Mouse (Mus musculus) forebrain, embryonic 15.5 days (tissue): ENCODE results near the gene Wfikkn2. TPM values are rescaled to one million over a fixed set of nuclear protein-coding genes. Genes with fewer than 3 reads are reported as not detected.

Experiments used
- ATAC-seq: fragments of 200-750 bp; cut with Nextera tagmentation; replicated peaks from 2 replicates; pipeline ENCODE4 v1.8.0; 2017; ENCODE audit warnings: mild to moderate bottlenecking, moderate TSS enrichment, moderate library complexity
- H3K27ac ChIP-seq: fragments of 300-500 bp; sonication (generic); replicated peaks from 2 replicates; pipeline ENCODE4 v1.5.1; 2015; ENCODE audit warnings: mild to moderate bottlenecking, inconsistent platforms
- H3K27me3 ChIP-seq: fragments of 300-500 bp; sonication (generic); 2 replicates; pipeline ENCODE4 v1.6.1; 2015; ENCODE audit warnings: inconsistent platforms
- H3K36me3 ChIP-seq: fragments of 300-500 bp; sonication (generic); 2 replicates; pipeline ENCODE4 v1.6.1; 2015; ENCODE audit warnings: mild to moderate bottlenecking, inconsistent platforms
- H3K4me1 ChIP-seq: fragments of 300-500 bp; sonication (generic); 2 replicates; pipeline ENCODE4 v1.6.1; 2015; ENCODE audit warnings: inconsistent platforms
- H3K4me2 ChIP-seq: fragments of 300-500 bp; sonication (generic); replicated peaks from 2 replicates; pipeline ENCODE4 v1.6.1; 2015; ENCODE audit warnings: mild to moderate bottlenecking, inconsistent platforms
- H3K4me3 ChIP-seq: fragments of 300-500 bp; sonication (generic); 2 replicates; pipeline ENCODE4 v1.5.1; 2015; ENCODE audit warnings: mild to moderate bottlenecking, inconsistent platforms
- H3K9ac ChIP-seq: fragments of 300-500 bp; sonication (generic); replicated peaks from 2 replicates; pipeline ENCODE4 v1.6.1; 2015; ENCODE audit warnings: mild to moderate bottlenecking, inconsistent platforms
- H3K9me3 ChIP-seq: fragments of 300-500 bp; sonication (generic); 2 replicates; pipeline ENCODE4 v1.6.1; 2016; ENCODE audit warnings: inconsistent platforms
- WGBS: fragments of 180-500 bp; shearing (Covaris S2); methylation state at CpG from one replicate; pipeline ENCODE4 v1.1.7; 2015; ENCODE audit warnings: mixed read lengths; 5-methylcytosine and 5-hydroxymethylcytosine counted together
- polyA plus RNA-seq: library from polyadenylated mRNA; unstranded; fragments of >200 nt; fragmentation: Nextera tagmentation; extraction: Ambion mirVana; gene quantifications from 2 replicates; pipeline ENCODE4 v1.2.1, GENCODE M21; 2015

Gene Wfikkn2
- polyA plus RNA-seq, 1 experiment from 2014 or later, result 7.9 TPM

DNA sequence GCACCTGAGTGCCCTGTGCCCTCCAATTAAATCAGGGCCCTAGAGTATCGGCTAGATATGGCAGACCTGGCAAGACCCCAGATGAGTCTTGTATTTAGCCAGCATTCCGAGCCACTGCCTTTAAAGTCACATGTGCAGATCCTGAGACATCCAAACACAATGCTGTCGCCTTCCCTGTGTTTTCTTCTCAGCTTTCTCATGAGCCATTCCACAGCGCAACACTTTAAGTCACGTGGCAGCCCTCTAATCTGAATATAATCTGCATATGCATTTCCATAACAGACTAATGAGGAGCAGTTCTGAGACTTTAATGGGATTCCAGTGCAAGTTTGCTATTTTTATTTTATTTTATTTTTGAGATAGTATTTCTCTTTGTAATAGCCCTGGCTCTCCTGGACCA is 9.9 kb upstream of the Wfikkn2 start:
- no peaks in the 10 kb centered on the region for H3K27me3 ChIP-seq
- H3K4me1 ChIP-seq, result peaks cover 24% of the 10 kb centered on the region
- no peak overlapping the region for H3K4me3 ChIP-seq
- peak; percentile 48; the same call in 1 of the 2 replicates for ATAC-seq
- no peak overlapping the region for H3K4me2 ChIP-seq
- no peaks in the 10 kb centered on the region for H3K9me3 ChIP-seq
- 43% methylated on average over 5 of the region's 5 CpGs for WGBS
- H3K9ac ChIP-seq, result no peak overlapping the region
- H3K36me3 ChIP-seq, result no peaks in the 10 kb centered on the region
- 0 out of 2 replicates have a peak overlapping the region, but pooled peaks have one; percentile 31 for H3K27ac ChIP-seq

GRCm38 (mm10) chr11:94253691-94254090 is 7.9 kb upstream of the Wfikkn2 start:
- H3K9me3 ChIP-seq, result no peaks in the 10 kb centered on the region
- H3K4me3 ChIP-seq, result no peak overlapping the region
- no peak overlapping the region for H3K27ac ChIP-seq
- no peak overlapping the region for H3K9ac ChIP-seq
- H3K4me1 ChIP-seq, result peaks cover 24% of the 10 kb centered on the region
- 90% methylated on average over 10 of the region's 10 CpGs for WGBS
- no peaks in the 10 kb centered on the region for H3K27me3 ChIP-seq
- H3K36me3 ChIP-seq, result no peaks in the 10 kb centered on the region
- ATAC-seq, result no peak
- no peak overlapping the region for H3K4me2 ChIP-seq

DNA sequence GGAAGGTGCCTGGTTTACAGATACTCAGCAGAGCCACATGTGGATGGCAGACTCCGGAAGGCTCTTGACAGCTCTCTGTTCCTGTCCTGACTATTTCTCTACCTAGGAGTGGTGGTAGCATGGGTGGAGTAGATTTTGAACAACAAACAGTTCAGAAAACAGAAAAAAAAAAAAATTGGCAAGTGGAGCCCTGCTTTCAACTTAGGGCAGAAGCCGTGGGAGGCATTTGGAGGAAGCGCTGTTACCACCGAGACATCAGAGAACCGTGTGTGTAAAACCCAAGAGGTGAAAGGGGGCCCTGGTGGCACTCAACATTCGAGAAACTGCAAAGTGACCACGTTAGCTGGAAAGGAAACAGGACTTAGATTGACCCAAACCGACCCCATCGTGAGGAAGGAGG is 7.4 kb upstream of the Wfikkn2 start:
- no peaks in the 10 kb centered on the region for H3K27me3 ChIP-seq
- no peak overlapping the region for H3K9ac ChIP-seq
- WGBS, result 85% methylated on average over 9 of the region's 9 CpGs
- no peaks in the 10 kb centered on the region for H3K9me3 ChIP-seq
- ATAC-seq, result no peak
- no peak overlapping the region for H3K4me2 ChIP-seq
- no peak overlapping the region for H3K4me3 ChIP-seq
- H3K36me3 ChIP-seq, result no peaks in the 10 kb centered on the region
- no peak overlapping the region for H3K27ac ChIP-seq
- H3K4me1 ChIP-seq, result peaks cover 19% of the 10 kb centered on the region

DNA sequence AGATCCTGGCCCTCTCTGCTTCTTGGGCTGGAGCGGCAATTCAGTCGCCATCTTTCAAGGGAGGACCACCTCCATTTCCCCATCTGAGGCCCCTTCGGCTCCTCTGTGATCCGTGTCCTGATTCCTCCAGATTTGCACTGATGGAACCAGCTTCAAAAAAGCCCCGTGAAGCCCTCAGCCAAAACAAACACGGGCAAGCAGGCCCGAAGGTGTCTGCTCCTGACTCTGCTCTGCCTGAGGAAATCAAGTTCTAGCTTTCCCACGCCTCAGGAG is 920 bp upstream of the Wfikkn2 start:
- H3K9me3 ChIP-seq, result no peaks in the 10 kb centered on the region
- peaks cover 29% of the 10 kb centered on the region for H3K4me1 ChIP-seq
- no peak overlapping the region for H3K4me3 ChIP-seq
- H3K4me2 ChIP-seq, result no peak overlapping the region
- no peaks in the 10 kb centered on the region for H3K27me3 ChIP-seq
- no peaks in the 10 kb centered on the region for H3K36me3 ChIP-seq
- peak overlapping the region; percentile 70 for H3K27ac ChIP-seq
- H3K9ac ChIP-seq, result no peak overlapping the region
- WGBS, result 65% methylated on average over 8 of the region's 8 CpGs
- ATAC-seq, result no peak

GRCm38 (mm10) chr11:94244385-94244784 is 1.4 kb downstream of the Wfikkn2 start:
- Histone ChIP-seq H3K4me3 (no peak overlapping the region), H3K36me3 (no peaks in the 10 kb centered on the region), H3K4me1 (peaks cover 29% of the 10 kb centered on the region), H3K27ac (no peak overlapping the region), H3K4me2 (no peak overlapping the region), H3K9ac (no peak overlapping the region), H3K27me3 (no peaks in the 10 kb centered on the region), H3K9me3 (no peaks in the 10 kb centered on the region)
- WGBS, result 62% methylated on average over 9 of the region's 9 CpGs
- no peak for ATAC-seq

DNA sequence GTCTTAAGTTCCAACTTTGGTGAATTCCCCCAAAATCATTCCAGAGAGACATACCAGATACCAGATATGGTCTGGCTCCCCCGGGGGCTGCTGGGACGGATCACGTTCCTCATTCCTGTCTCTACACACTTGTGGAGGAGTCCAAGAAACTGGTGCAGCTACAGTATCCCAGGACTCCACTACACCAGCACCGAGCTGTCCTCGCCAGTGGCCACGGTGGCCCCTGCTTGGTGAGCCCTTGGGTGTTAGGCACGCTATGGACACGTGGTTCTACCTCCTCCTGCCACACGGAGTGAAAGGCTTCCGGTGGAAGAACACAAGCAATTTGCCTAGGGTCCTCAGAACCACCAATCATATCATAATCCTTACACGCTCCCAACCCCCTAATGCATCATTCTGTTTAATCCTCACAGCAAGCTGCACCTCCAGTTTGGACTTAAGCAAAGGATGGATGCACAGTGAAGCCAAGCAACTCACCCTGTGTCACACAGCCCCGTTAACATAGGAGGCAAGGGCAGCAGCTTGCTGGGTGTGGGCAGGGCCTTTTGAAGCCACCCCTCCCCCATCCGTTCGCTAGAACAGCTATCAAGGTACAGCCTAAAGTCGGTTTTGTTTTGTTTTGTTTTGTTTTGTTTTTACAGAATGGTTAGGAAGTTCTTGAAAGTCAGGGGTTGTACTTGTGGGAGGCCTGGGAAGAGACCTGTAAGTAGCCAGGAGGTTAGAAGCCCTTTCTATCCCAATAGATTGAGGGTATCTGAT is 2.2 kb downstream of the Wfikkn2 start:
- peaks cover 29% of the 10 kb centered on the region for H3K4me1 ChIP-seq
- H3K27ac ChIP-seq, result no peak overlapping the region
- WGBS, result 41% methylated on average over 15 of the region's 15 CpGs
- H3K36me3 ChIP-seq, result no peaks in the 10 kb centered on the region
- H3K4me2 ChIP-seq, result peak overlapping the region; percentile 46
- no peaks in the 10 kb centered on the region for H3K9me3 ChIP-seq
- H3K9ac ChIP-seq, result no peak overlapping the region
- ATAC-seq, result no peak
- H3K27me3 ChIP-seq, result no peaks in the 10 kb centered on the region
- no peak overlapping the region for H3K4me3 ChIP-seq

GRCm38 (mm10) chr11:94242760-94243421 is 2.9 kb downstream of the Wfikkn2 start:
- no peaks in the 10 kb centered on the region for H3K9me3 ChIP-seq
- H3K27me3 ChIP-seq, result no peaks in the 10 kb centered on the region
- H3K36me3 ChIP-seq, result no peaks in the 10 kb centered on the region
- H3K27ac ChIP-seq, result no peak overlapping the region
- peak overlapping the region; percentile 36 for H3K9ac ChIP-seq
- peak; percentile 26; the same call in 1 of the 2 replicates for ATAC-seq
- H3K4me2 ChIP-seq, result peak overlapping the region; percentile 46
- H3K4me3 ChIP-seq, result peak overlapping the region; percentile 19; the same call in 1 of the 2 replicates
- peaks cover 29% of the 10 kb centered on the region for H3K4me1 ChIP-seq
- 3% methylated on average over 29 of the region's 29 CpGs for WGBS

- H3K9ac ChIP-seq, result no peak overlapping the region
- no peaks in the 10 kb centered on the region for H3K27me3 ChIP-seq
- peaks cover 25% of the 10 kb centered on the region for H3K4me1 ChIP-seq
- no peaks in the 10 kb centered on the region for H3K36me3 ChIP-seq
- H3K27ac ChIP-seq, result no peak overlapping the region
- no peak for ATAC-seq
- H3K4me3 ChIP-seq, result no peak overlapping the region
- WGBS, result 24% methylated on average over 9 of the region's 9 CpGs
- no peak overlapping the region for H3K4me2 ChIP-seq
- no peaks in the 10 kb centered on the region for H3K9me3 ChIP-seq
These were observed 6.1 kb downstream of the Wfikkn2 start for GRCm38 (mm10) chr11:94239706-94240105.

GRCm38 (mm10) chr11:94238786-94239185 is 7.0 kb downstream of the Wfikkn2 start:
- WGBS, result 96% methylated on average over 8 of the region's 8 CpGs
- H3K9ac ChIP-seq, result no peak overlapping the region
- no peaks in the 10 kb centered on the region for H3K36me3 ChIP-seq
- H3K27ac ChIP-seq, result no peak overlapping the region
- no peaks in the 10 kb centered on the region for H3K27me3 ChIP-seq
- ATAC-seq, result no peak
- H3K4me3 ChIP-seq, result no peak overlapping the region
- H3K9me3 ChIP-seq, result no peaks in the 10 kb centered on the region
- no peak overlapping the region for H3K4me2 ChIP-seq
- H3K4me1 ChIP-seq, result peaks cover 25% of the 10 kb centered on the region

DNA sequence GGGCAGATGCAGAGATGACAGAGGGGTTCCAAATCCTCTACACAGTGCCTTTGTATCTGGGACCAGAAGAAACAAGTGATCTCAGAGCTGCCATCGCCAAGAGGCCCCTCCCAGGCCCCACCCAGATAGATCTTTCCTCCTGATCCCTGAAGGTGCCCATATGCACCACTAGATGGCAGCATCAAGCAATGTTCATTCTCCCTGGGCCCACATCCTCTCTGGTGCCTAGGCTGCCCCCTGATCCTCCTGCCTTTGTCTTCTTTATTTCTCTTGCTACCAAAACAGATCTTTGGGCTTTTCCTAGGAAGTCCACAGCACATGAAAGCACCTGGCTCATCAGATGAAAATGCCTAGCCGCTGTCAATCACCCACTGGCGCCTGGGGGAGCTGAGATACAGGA is 9.7 kb downstream of the Wfikkn2 start:
- no peaks in the 10 kb centered on the region for H3K27me3 ChIP-seq
- no peak overlapping the region for H3K4me2 ChIP-seq
- peaks cover 7% of the 10 kb centered on the region for H3K4me1 ChIP-seq
- no peaks in the 10 kb centered on the region for H3K9me3 ChIP-seq
- no peaks in the 10 kb centered on the region for H3K36me3 ChIP-seq
- H3K9ac ChIP-seq, result 0 out of 2 replicates have a peak overlapping the region, but pooled peaks have one; percentile 28
- no peak overlapping the region for H3K4me3 ChIP-seq
- peak; percentile 92 for ATAC-seq
- WGBS, result 23% methylated on average over 3 of the region's 3 CpGs
- H3K27ac ChIP-seq, result peak overlapping the region; percentile 69

DNA sequence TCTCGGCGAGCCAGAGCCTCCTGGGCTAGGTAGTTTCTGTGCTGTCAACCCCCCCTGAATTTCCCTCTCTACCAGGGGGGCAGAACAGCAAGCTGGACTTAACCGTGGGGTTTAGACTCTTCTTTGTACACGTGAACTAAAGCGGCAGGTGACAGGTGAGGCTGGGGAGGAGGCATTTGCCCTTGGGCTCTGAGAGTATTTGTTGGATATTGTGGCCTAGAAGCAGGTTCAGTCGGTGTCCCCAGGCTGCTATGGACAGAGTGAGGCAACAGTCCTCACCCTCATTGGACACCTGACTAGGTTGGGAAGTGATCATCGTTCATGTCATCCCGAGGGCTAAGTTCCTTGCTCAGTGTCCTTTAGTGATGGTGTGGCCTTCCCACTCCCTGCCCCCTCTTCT is 10.9 kb downstream of the Wfikkn2 start:
- H3K9ac ChIP-seq, result no peak overlapping the region

GRCm38 (mm10) chr11:94234380-94234779 is 11.4 kb downstream of the Wfikkn2 start:
- Histone ChIP-seq H3K36me3 (no peaks in the 10 kb centered on the region), H3K4me1 (peaks cover 7% of the 10 kb centered on the region), H3K4me3 (no peak overlapping the region), H3K27me3 (no peaks in the 10 kb centered on the region), H3K9me3 (no peaks in the 10 kb centered on the region), H3K27ac (no peak overlapping the region), H3K4me2 (no peak overlapping the region), H3K9ac (no peak overlapping the region)
- ATAC-seq, result no peak
- WGBS, result 92% methylated on average over 12 of the region's 12 CpGs

More for the DNA sequence above, 10.9 kb downstream of the Wfikkn2 start:
- H3K4me3 ChIP-seq, result no peak overlapping the region
- peaks cover 7% of the 10 kb centered on the region for H3K4me1 ChIP-seq
- H3K9me3 ChIP-seq, result no peaks in the 10 kb centered on the region
- 91% methylated on average over 8 of the region's 8 CpGs for WGBS
- H3K36me3 ChIP-seq, result no peaks in the 10 kb centered on the region
- ATAC-seq, result no peak
- H3K27me3 ChIP-seq, result no peaks in the 10 kb centered on the region
- H3K4me2 ChIP-seq, result no peak overlapping the region
- H3K27ac ChIP-seq, result no peak overlapping the region
